Mouse (Mus musculus) liver, embryonic 14.5 days (tissue): ENCODE data around the gene C2cd2l.

Source experiments
- CTCF ChIP-seq: IDR thresholded peaks from 2 replicates; pipeline ENCODE4 v1.5.1; 2016; ENCODE audit warnings: antibody characterized with exemption, low read depth, control low read depth
- EP300 ChIP-seq: IDR thresholded peaks from 2 replicates; pipeline ENCODE4 v1.6.1; 2016; ENCODE audit warnings: antibody characterized with exemption, low read depth

- TF ChIP-seq CTCF = no peak
- peak; percentile 95 for TF ChIP-seq EP300
Measured at GRCm38 (mm10) chr9:44342173-44342572, 22.1 kb upstream of the C2cd2l start.
